Mouse (Mus musculus): ENCODE data around the gene Prdm13. TPM values are rescaled to one million over a fixed set of nuclear protein-coding genes. Genes with fewer than 3 reads are reported as not detected.

The Prdm13 gene
- polyA plus RNA-seq, 2 experiments from 2014 or later = not detected

- ATAC-seq = peak; percentile 22
Measured at GRCm38 (mm10) chr4:21678101-21678974, 7.4 kb downstream of the Prdm13 start.

GRCm38 (mm10) chr4:21674691-21675090 is 11.1 kb downstream of the Prdm13 start:
- ATAC-seq = no peak

DNA sequence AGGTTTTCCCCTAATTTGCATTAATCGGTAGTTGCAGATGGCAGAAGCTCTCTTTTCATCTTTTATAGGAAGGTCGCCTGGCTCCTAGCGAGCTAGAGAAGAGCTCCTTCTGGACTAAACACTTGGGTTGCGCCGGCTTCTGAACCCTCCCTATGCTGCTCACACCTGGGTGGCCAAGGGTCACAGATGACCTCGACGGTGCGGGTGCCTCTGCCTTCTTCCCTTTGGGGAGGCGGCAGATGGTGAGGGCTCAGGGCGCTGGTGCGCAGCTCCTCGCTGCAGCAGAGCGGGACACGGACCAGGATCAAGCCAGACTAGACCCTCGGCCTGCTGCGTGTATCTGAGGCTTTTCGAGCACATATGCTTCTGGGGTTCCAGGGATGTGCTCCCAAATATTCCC is 11.7 kb downstream of the Prdm13 start:
- ATAC-seq = no peak

- no peak for ATAC-seq
Measured at GRCm38 (mm10) chr4:21665961-21666360, 19.8 kb downstream of the Prdm13 start.

- ATAC-seq = no peak
Measured at GRCm38 (mm10) chr4:21658184-21658583, 27.6 kb downstream of the Prdm13 start.

DNA sequence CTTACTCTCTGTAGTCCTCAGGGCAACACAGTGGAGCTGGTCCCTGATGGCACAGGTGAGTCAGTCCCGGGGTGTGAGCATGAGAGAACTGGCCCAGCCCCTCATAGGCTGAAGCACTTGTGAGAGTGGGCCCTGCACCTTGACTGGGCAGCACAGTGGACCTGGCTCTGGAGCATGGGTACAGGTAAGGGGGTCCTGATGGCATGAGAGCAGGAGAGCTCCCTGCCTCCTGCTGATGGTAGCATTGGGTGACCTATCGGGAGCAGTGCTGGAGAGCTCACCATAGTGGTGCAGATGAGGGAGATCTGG is 56.5 kb downstream of the Prdm13 start:
- ATAC-seq = no peak

- ATAC-seq = no peak
Measured at GRCm38 (mm10) chr4:21628367-21629274, 57.1 kb downstream of the Prdm13 start.

Other genes with a start within 250 kb of the Prdm13 start
- 10 to 100 TPM; 40.3 to 44.3 TPM for gene Ccnc, start 41.7 kb upstream of the Prdm13 start, polyA plus RNA-seq (2017; shearing (Covaris generic))
- 10 to 100 TPM; 19.4 to 22.1 TPM for gene Usp45, start 81.2 kb upstream of the Prdm13 start, polyA plus RNA-seq (2017; shearing (Covaris generic))
- 10 to 100 TPM; 28.5 to 35.8 TPM for gene Tstd3, start 81.2 kb upstream of the Prdm13 start, polyA plus RNA-seq (2017; shearing (Covaris generic))
- gene Pnisr, start 161.6 kb upstream of the Prdm13 start, polyA plus RNA-seq (2017; shearing (Covaris generic)) = 100 to 1,000 TPM; 164 to 219 TPM
- 10 to 100 TPM; 13.4 to 14.4 TPM for gene Coq3, start 193.7 kb upstream of the Prdm13 start, polyA plus RNA-seq (2017; shearing (Covaris generic))
- not detected for gene Faxc, start 245.4 kb upstream of the Prdm13 start, polyA plus RNA-seq (2017; shearing (Covaris generic))